Mouse (Mus musculus) midbrain, embryonic 11.5 days (tissue): ENCODE results near the gene Prss16. TPM values are rescaled to one million over a fixed set of nuclear protein-coding genes. Genes with fewer than 3 reads are reported as not detected.

Source experiments
- ATAC-seq: fragments of 200-750 bp; cut with Nextera tagmentation; 2 replicates; pipeline ENCODE4 v1.8.0; 2017; ENCODE audit warnings: moderate TSS enrichment, moderate library complexity; ENCODE audit not compliant: low FRiP score
- DNase-seq: peaks from one replicate; pipeline ENCODE4 v3.0.0; 2015; ENCODE audit warnings: low spot score; ENCODE audit errors: missing footprints
- H3K27ac ChIP-seq: fragments of 300-500 bp; sonication (generic); 2 replicates; pipeline ENCODE4 v1.5.1; 2014; ENCODE audit warnings: low read depth, low read length
- H3K27me3 ChIP-seq: fragments of 300-500 bp; sonication (generic); 2 replicates; pipeline ENCODE4 v1.6.1; 2014; ENCODE audit warnings: mild to moderate bottlenecking, low read length, moderate library complexity, mixed read lengths; ENCODE audit not compliant: control insufficient read depth, insufficient read depth
- H3K36me3 ChIP-seq: fragments of 300-500 bp; sonication (generic); 2 replicates; pipeline ENCODE4 v1.6.1; 2014; ENCODE audit warnings: mild to moderate bottlenecking, low read length, moderate library complexity, mixed read lengths; ENCODE audit not compliant: control insufficient read depth, insufficient read depth
- H3K4me1 ChIP-seq: fragments of 300-500 bp; sonication (generic); 2 replicates; pipeline ENCODE4 v1.6.1; 2014; ENCODE audit warnings: low read length; ENCODE audit not compliant: control insufficient read depth, insufficient read depth
- H3K4me2 ChIP-seq: fragments of 300-500 bp; sonication (generic); 2 replicates; pipeline ENCODE4 v1.6.1; 2014; ENCODE audit warnings: mild to moderate bottlenecking, moderate library complexity
- H3K4me3 ChIP-seq: fragments of 300-500 bp; sonication (generic); 2 replicates; pipeline ENCODE4 v1.5.1; 2014; ENCODE audit warnings: low read depth, low read length
- H3K9ac ChIP-seq: fragments of 300-500 bp; sonication (generic); 2 replicates; pipeline ENCODE4 v1.6.1; 2014; ENCODE audit warnings: low read length
- H3K9me3 ChIP-seq: fragments of 300-500 bp; sonication (generic); 2 replicates; pipeline ENCODE4 v1.6.1; 2016; ENCODE audit warnings: low read length; ENCODE audit not compliant: control insufficient read depth
- WGBS: fragments of 180-500 bp; shearing (Covaris S2); extraction: QIAGEN DNeasy Blood & Tissue Kit; methylation state at CpG from one replicate; pipeline ENCODE4 v1.1.7; 2014; 5-methylcytosine and 5-hydroxymethylcytosine counted together
- polyA plus RNA-seq: library from polyadenylated mRNA; unstranded; fragments of >200 nt; fragmentation: Nextera tagmentation; extraction: Ambion mirVana; gene quantifications from 2 replicates; pipeline ENCODE4 v1.2.1, GENCODE M21; 2014

The Prss16 gene
- polyA plus RNA-seq, 1 experiment from 2014 or later, result 0.10 TPM

- no peaks in the 10 kb centered on the region for H3K9me3 ChIP-seq
- no peak overlapping the region for H3K27ac ChIP-seq
- H3K4me3 ChIP-seq, result no peak overlapping the region
- 0 out of 2 replicates have a peak, but pooled peaks cover 3% of the 10 kb centered on the region for H3K4me1 ChIP-seq
- H3K36me3 ChIP-seq, result no peaks in the 10 kb centered on the region
- no peak overlapping the region for H3K9ac ChIP-seq
- H3K27me3 ChIP-seq, result peaks cover 43% of the 10 kb centered on the region
- 1% methylated on average over 22 of the region's 22 CpGs for WGBS
- 0 out of 2 replicates have a peak overlapping the region, but pooled peaks have one; percentile 8 for H3K4me2 ChIP-seq
- ATAC-seq (no peak), DNase-seq (peak; percentile 95)
Measured at GRCm38 (mm10) chr13:21993957-21994738, 15.4 kb downstream of the Prss16 start.

DNA sequence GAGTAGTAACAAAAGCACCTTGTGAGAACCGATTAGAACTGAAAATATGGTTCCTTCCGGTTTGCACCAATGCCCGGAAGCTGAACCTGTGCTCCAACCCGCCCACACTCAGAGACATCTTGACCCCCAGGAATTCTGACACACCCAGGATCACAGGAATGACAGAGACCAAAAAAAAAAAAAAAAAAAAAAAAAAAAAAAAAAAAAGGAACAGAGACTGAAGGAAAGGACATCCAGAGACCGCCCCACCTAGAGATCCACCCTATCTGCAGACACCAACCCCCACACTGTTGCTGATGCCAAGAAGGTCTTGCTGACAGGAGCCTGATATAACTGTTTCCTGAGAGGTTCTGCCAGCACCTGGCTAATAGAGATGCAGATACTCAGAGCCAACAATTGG, 17.0 kb downstream of the Prss16 start:
- Histone ChIP-seq H3K27me3 (peaks cover 27% of the 10 kb centered on the region), H3K36me3 (no peaks in the 10 kb centered on the region), H3K4me2 (no peak overlapping the region), H3K4me1 (0 out of 2 replicates have a peak, but pooled peaks cover 3% of the 10 kb centered on the region), H3K9me3 (no peaks in the 10 kb centered on the region), H3K27ac (no peak overlapping the region), H3K9ac (no peak overlapping the region), H3K4me3 (no peak overlapping the region)
- ATAC-seq (no peak), DNase-seq (no peak)
- 91% methylated on average over 5 of the region's 5 CpGs for WGBS

- WGBS, result 80% methylated on average over 2 of the region's 2 CpGs
- peaks cover 31% of the 10 kb centered on the region for H3K27me3 ChIP-seq
- no peak for DNase-seq
Measured at GRCm38 (mm10) chr13:21984486-21984885, 25.1 kb downstream of the Prss16 start.

DNA sequence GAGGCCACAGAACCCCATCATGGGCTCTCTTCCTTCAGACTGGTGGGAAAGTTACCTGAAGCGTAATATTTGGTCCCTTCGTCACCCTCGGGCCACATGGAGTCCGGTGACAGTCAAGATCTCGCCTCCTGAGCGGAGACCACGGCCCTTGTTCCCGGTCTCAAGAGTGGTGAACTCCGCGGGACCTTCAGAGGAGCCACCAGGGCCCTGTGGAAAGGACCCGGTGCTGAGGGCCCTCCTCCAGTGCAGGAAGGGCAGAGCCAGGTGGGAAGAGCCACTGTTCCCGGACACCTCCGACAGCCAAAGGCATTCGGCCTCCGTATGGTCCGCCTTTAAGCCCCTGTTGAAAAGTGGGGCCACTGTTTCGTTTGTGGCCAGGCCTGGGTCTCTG, 27.7 kb downstream of the Prss16 start:
- Histone ChIP-seq H3K27ac (no peak overlapping the region), H3K4me1 (peaks cover 10% of the 10 kb centered on the region), H3K27me3 (peaks cover 34% of the 10 kb centered on the region), H3K9me3 (no peaks in the 10 kb centered on the region), H3K9ac (peak overlapping the region; percentile 71), H3K36me3 (no peaks in the 10 kb centered on the region), H3K4me3 (peak overlapping the region; percentile 57), H3K4me2 (peak overlapping the region; percentile 94)
- DNase-seq (peak; percentile 94), ATAC-seq (peak; percentile 35)
- 5% methylated on average over 17 of the region's 17 CpGs for WGBS

More at GRCm38 (mm10) chr13:21984486-21984885, 25.1 kb downstream of the Prss16 start:
- peaks cover 10% of the 10 kb centered on the region for H3K4me1 ChIP-seq
- H3K9me3 ChIP-seq, result no peaks in the 10 kb centered on the region
- no peak overlapping the region for H3K27ac ChIP-seq
- no peak overlapping the region for H3K9ac ChIP-seq
- H3K36me3 ChIP-seq, result no peaks in the 10 kb centered on the region
- no peak overlapping the region for H3K4me3 ChIP-seq
- no peak for ATAC-seq
- H3K4me2 ChIP-seq, result no peak overlapping the region

- no peaks in the 10 kb centered on the region for H3K9me3 ChIP-seq
- peaks cover 10% of the 10 kb centered on the region for H3K4me1 ChIP-seq
- under 1% methylated on average over 58 of the region's 58 CpGs for WGBS
- H3K4me3 ChIP-seq, result peak within 1 kb of the TSS; percentile 57
- peaks cover 34% of the 10 kb centered on the region for H3K27me3 ChIP-seq
- H3K36me3 ChIP-seq, result no peaks in the 10 kb centered on the region
- no peak within 1 kb of the TSS for H3K27ac ChIP-seq
- H3K9ac ChIP-seq, result peak within 1 kb of the TSS; percentile 71
- peak within 1 kb of the TSS; percentile 94 for H3K4me2 ChIP-seq
- DNase-seq, result peak; percentile 95
- ATAC-seq, result peak; percentile 73
Measured at GRCm38 (mm10) chr13:21980981-21981802, 28.4 kb downstream of the Prss16 start, which contains the start of gene Pom121l2. Gene Pom121l2, plus strand, starts transcription at chr13:21981194.

DNA sequence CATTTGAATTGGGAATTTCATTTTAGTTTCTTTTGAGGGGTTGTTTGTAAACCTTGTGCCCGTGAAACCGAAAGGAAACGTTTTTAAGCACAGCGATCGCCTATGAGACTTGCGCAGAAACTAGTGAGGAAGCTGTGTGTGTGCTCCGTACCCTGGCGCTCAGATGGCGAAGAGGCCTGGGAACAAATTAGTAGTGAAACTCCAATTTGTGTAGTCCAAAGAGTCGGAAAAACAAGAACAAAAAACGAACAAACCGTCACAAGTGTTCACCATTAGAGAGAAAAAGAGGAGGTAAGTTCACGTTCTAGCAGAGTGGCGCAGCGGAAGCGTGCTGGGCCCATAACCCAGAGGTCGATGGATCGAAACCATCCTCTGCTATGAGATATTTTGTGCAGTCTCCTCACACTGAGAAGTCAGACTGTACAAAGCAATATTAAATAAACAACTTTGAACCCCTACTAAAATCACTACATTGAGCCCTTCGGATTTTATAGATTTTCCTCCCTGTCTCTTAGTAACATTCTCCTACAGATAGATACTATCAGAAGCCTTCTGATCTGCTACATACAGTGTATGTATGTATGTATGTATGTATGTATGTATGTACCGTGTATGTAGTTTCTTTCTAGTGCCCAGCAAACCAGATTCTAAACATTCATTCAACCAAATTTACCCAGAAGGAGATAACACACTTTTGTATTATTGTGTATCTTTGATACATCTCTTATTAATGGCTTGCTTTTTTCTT, 34.6 kb downstream of the Prss16 start:
- 5% methylated on average over 20 of the region's 20 CpGs for WGBS
- Histone ChIP-seq H3K4me2 (peak overlapping the region; percentile 47), H3K4me3 (peak overlapping the region; percentile 59), H3K36me3 (no peaks in the 10 kb centered on the region), H3K27ac (peak overlapping the region; percentile 80), H3K27me3 (peaks cover 3% of the 10 kb centered on the region; the same call in 1 of the 2 replicates), H3K4me1 (no peaks in the 10 kb centered on the region), H3K9ac (peak overlapping the region; percentile 91), H3K9me3 (no peaks in the 10 kb centered on the region)
- ATAC-seq (peak; percentile 91), DNase-seq (peak; percentile 98)

DNA sequence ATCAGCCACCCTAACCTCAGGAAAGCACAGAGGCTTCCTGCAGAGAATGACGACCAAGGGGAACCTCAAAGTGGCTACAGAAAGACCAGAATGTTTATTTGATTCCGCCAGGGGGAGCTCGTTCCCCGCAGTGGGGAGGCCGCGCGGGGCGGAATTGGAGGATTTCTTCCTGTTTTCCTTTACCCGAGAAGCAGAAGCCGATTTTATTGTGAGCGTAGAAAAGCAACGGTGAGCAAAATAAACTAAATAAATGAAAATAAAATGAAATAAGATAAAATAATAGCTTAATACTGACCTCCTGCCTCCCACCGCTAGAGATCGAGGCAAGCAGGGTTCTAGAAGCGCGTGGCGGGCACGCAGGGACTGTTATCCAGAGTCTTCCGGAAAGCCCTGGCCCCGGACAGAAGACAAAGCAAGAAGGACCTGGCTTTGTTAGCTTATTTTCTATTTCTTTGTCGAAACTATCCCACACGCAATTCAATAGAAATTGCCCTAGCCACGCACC, 35.3 kb downstream of the Prss16 start:
- under 1% methylated on average over 23 of the region's 23 CpGs for WGBS
- peak overlapping the region; percentile 80 for H3K27ac ChIP-seq
- no peaks in the 10 kb centered on the region for H3K9me3 ChIP-seq
- DNase-seq (peak; percentile 98), ATAC-seq (peak; percentile 92)
- H3K27me3 ChIP-seq, result peaks cover 3% of the 10 kb centered on the region; the same call in 1 of the 2 replicates
- H3K4me1 ChIP-seq, result no peaks in the 10 kb centered on the region
- H3K36me3 ChIP-seq, result no peaks in the 10 kb centered on the region
- H3K9ac ChIP-seq, result peak overlapping the region; percentile 91
- peak overlapping the region; percentile 59 for H3K4me3 ChIP-seq
- peak overlapping the region; percentile 47 for H3K4me2 ChIP-seq

DNA sequence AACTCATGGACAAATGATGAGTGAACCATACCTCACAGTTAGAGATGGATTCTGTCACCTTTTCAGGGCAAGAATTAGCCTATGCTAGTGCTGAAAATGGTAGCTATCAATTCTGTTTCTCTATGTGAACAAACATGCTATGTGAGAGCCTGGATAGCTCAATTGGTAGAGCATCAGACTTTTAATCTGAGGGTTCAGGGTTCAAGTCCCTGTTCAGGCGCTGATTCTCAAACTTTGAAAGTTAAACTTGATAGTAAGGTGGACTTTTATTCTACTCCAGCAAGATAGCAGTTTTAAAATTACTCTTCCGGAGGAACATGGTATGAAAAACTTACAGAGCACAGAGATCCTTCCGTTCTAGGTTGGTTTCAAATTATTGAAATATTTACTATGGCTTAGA, 37.9 kb downstream of the Prss16 start:
- no peaks in the 10 kb centered on the region for H3K27me3 ChIP-seq
- H3K4me1 ChIP-seq, result no peaks in the 10 kb centered on the region
- H3K9me3 ChIP-seq, result no peaks in the 10 kb centered on the region
- H3K4me2 ChIP-seq, result no peak overlapping the region
- H3K4me3 ChIP-seq, result no peak overlapping the region
- no peak overlapping the region for H3K27ac ChIP-seq
- ATAC-seq, result no peak
- WGBS, result 41% methylated on average over 3 of the region's 3 CpGs
- no peak for DNase-seq
- no peaks in the 10 kb centered on the region for H3K36me3 ChIP-seq
- no peak overlapping the region for H3K9ac ChIP-seq
